In genomic region chr7:112362574-112363200, GRCm38 (mm10) we compare ENCODE assay signal across 21 mouse cellular contexts.
A peak's percentile ranks its signal among the peaks of the same experiment; 100 is the strongest.
DNase-seq lines count a peak whose midpoint lies in the region; ATAC-seq and TF ChIP-seq lines count a peak whose summit lies in the region.
"Had no signal": no experiment of that assay in that cellular context is flagged by ENCODE, and none has a peak within 500 bp of the region (broad histone marks: within the 10 kb centered on the region; RNA-seq: fewer than 3 reads in every experiment).

No protein-coding gene starts in this region.

- 38% methylated on average over 7 of the region's 7 CpGs for WGBS in heart, embryonic 16.5 days
- 79% methylated on average over 7 of the region's 7 CpGs for WGBS in hindbrain, postnatal 0 days
- WGBS in intestine, postnatal 0 days = 62% methylated on average over 7 of the region's 7 CpGs

- DNase-seq in heart, adult 11 months = peak; percentile 93
- DNase-seq in heart, postnatal 36 days = no peak
- DNase-seq in right cerebral cortex, postnatal 25 days = peak; percentile 36
- DNase-seq in right cerebral cortex, postnatal 36 days (ENCODE audit: low spot score in 2 of 2) = no peak
- no peak for DNase-seq in hindbrain, postnatal 0 days (ENCODE audit: low spot score)
- DNase-seq in layer of hippocampus, adult 9-10 months (ENCODE audit: low spot score) = no peak
- DNase-seq: cerebellum, adult 9-10 months; gastrocnemius, postnatal 36 days; kidney, adult 8-10 months; kidney, postnatal 14 days; layer of hippocampus, adult 9-11 months; liver, postnatal 0 days; right cerebral cortex, postnatal 4 days; thymus, adult 2 months had no signal

- intact Hi-C loops in heart, postnatal 36 days (cut with DNase I) = loop anchor here (2.0 kb wide), 1 partner anchor 26 kb away; no protein-coding TSS in a partner anchor

- peak overlapping the region; percentile 95 for H3K27ac ChIP-seq in heart, embryonic 16.5 days (ENCODE audit: low read length)
- no peak overlapping the region for H3K27ac ChIP-seq in hindbrain, postnatal 0 days
- H3K27ac ChIP-seq in intestine, postnatal 0 days (ENCODE audit: low read depth, low read length) = no peak overlapping the region
- H3K27ac ChIP-seq: limb, embryonic 10.5 days; neural tube, embryonic 15.5 days had no signal

- H3K4me3 ChIP-seq in heart, embryonic 16.5 days (ENCODE audit: low read length) = no peak overlapping the region
- no peak overlapping the region for H3K4me3 ChIP-seq in hindbrain, postnatal 0 days (ENCODE audit: low read length)
- H3K4me3 ChIP-seq in intestine, postnatal 0 days (ENCODE audit: low read depth, low read length) = no peak overlapping the region
- H3K4me3 ChIP-seq: erythroblast, embryonic 14.5 days; limb, embryonic 10.5 days; neural tube, embryonic 15.5 days had no signal

- no peaks in the 10 kb centered on the region for H3K9me3 ChIP-seq in heart, embryonic 16.5 days (replicated peaks; ENCODE audit: control insufficient read depth, low read length)
- no peaks in the 10 kb centered on the region for H3K9me3 ChIP-seq in hindbrain, postnatal 0 days (ENCODE audit: low read length)
- no peaks in the 10 kb centered on the region for H3K9me3 ChIP-seq in intestine, postnatal 0 days (ENCODE audit: control insufficient read depth)
- H3K9me3 ChIP-seq: limb, embryonic 10.5 days; neural tube, embryonic 15.5 days had no signal

- no peaks in the 10 kb centered on the region for H3K27me3 ChIP-seq in heart, embryonic 16.5 days (ENCODE audit: control insufficient read depth, insufficient read depth, low read length)
- H3K27me3 ChIP-seq in hindbrain, postnatal 0 days (ENCODE audit: insufficient read depth, low read length) = no peaks in the 10 kb centered on the region
- no peaks in the 10 kb centered on the region for H3K27me3 ChIP-seq in intestine, postnatal 0 days (replicated peaks; ENCODE audit: control insufficient read depth, insufficient read depth, low read length)
- H3K27me3 ChIP-seq: neural tube, embryonic 15.5 days had no signal

- H3K4me1 ChIP-seq in heart, embryonic 16.5 days (ENCODE audit: control insufficient read depth, insufficient read depth, low read length) = peaks cover 55% of the 10 kb centered on the region
- no peaks in the 10 kb centered on the region for H3K4me1 ChIP-seq in hindbrain, postnatal 0 days (ENCODE audit: insufficient read depth, low read length)
- H3K4me1 ChIP-seq in intestine, postnatal 0 days (replicated peaks; ENCODE audit: control insufficient read depth, insufficient read depth, low read length) = no peaks in the 10 kb centered on the region
- H3K4me1 ChIP-seq: neural tube, embryonic 15.5 days had no signal

- H3K4me2 ChIP-seq in heart, embryonic 16.5 days (ENCODE audit: low read depth, low read length) = peak overlapping the region; percentile 36; the same call in 1 of the 2 replicates
- H3K4me2 ChIP-seq in hindbrain, postnatal 0 days (ENCODE audit: low read depth, low read length) = no peak overlapping the region
- H3K4me2 ChIP-seq in intestine, postnatal 0 days (replicated peaks; ENCODE audit: low read depth) = no peak overlapping the region
- H3K4me2 ChIP-seq: neural tube, embryonic 15.5 days had no signal

- peak; percentile 87 for ATAC-seq in heart, embryonic 16.5 days (replicated peaks; ENCODE audit: extremely low read depth, insufficient read depth, low FRiP score)
- no peak for ATAC-seq in hindbrain, postnatal 0 days
- ATAC-seq in intestine, postnatal 0 days = no peak
- ATAC-seq: forebrain, embryonic 14.5 days; liver, postnatal 0 days; midbrain, embryonic 16.5 days had no signal

- TF ChIP-seq CTCF in hindbrain, postnatal 0 days (IDR thresholded peaks at IDR 0.05; ENCODE audit: low read depth) = no peak
- TF ChIP-seq CTCF in intestine, postnatal 0 days (IDR thresholded peaks at IDR 0.05; ENCODE audit: low read depth) = no peak

- H3K36me3 ChIP-seq in heart, embryonic 16.5 days (ENCODE audit: control insufficient read depth, insufficient read depth) = no peaks in the 10 kb centered on the region; the same call in 1 of the 2 replicates
- H3K36me3 ChIP-seq in hindbrain, postnatal 0 days (ENCODE audit: insufficient read depth, low read length) = no peaks in the 10 kb centered on the region
- H3K36me3 ChIP-seq in intestine, postnatal 0 days (ENCODE audit: control insufficient read depth, insufficient read depth) = peaks cover 15% of the 10 kb centered on the region; the same call in 1 of the 2 replicates
- H3K36me3 ChIP-seq: limb, embryonic 10.5 days; neural tube, embryonic 15.5 days had no signal

- peak overlapping the region; percentile 44 for H3K9ac ChIP-seq in heart, embryonic 16.5 days (ENCODE audit: low read length)
- no peak overlapping the region for H3K9ac ChIP-seq in hindbrain, postnatal 0 days (replicated peaks; ENCODE audit: low read length)
- H3K9ac ChIP-seq in intestine, postnatal 0 days (ENCODE audit: low read depth, low read length) = no peak overlapping the region
- H3K9ac ChIP-seq: liver, postnatal 0 days; neural tube, embryonic 15.5 days had no signal

Comparison
In these comparisons a context has a peak if more than half of its experiments do, and no peak if none do; other contexts are left out.
1. DNase-seq: peak in heart, adult 11 months (single experiment) and right cerebral cortex, postnatal 25 days (single experiment); none in heart, postnatal 36 days (0 of 2), right cerebral cortex, postnatal 36 days (0 of 2), hindbrain, postnatal 0 days (single experiment) and layer of hippocampus, adult 9-10 months (single experiment).